Mouse (Mus musculus): ENCODE results near the gene Tufm. TPM values are rescaled to one million over a fixed set of nuclear protein-coding genes. Genes with fewer than 3 reads are reported as not detected.
A peak's percentile ranks its signal among the peaks of the same experiment; 100 is the strongest.

Tufm gene
- total RNA-seq, 2 experiments from 2014 or later: 118 to 124 TPM

- DNase-seq (ENCODE audit: low spot score): no peak
These were observed 12.3 kb downstream of the Tufm start for GRCm38 (mm10) chr7:126499416-126499815.

- no peak for DNase-seq (ENCODE audit: low spot score)
These were observed 14.5 kb downstream of the Tufm start for GRCm38 (mm10) chr7:126501684-126502022.

GRCm38 (mm10) chr7:126502023-126502741, 15.0 kb downstream of the Tufm start:
- peak; percentile 89 for DNase-seq (ENCODE audit: low spot score)

- DNase-seq (ENCODE audit: low spot score): peak; percentile 16
These were observed 15.6 kb downstream of the Tufm start for GRCm38 (mm10) chr7:126502751-126503150.

GRCm38 (mm10) chr7:126503273-126503878, 16.2 kb downstream of the Tufm start, which contains the start of gene Atxn2l:
Atxn2l (minus strand) TSS chr7:126503437.
- peak; percentile 98 for DNase-seq (ENCODE audit: low spot score)

- DNase-seq (ENCODE audit: low spot score): no peak
These were observed 17.8 kb downstream of the Tufm start for GRCm38 (mm10) chr7:126504913-126505312.

- DNase-seq (ENCODE audit: low spot score): no peak
These were observed 20.1 kb downstream of the Tufm start for GRCm38 (mm10) chr7:126507126-126507778.

GRCm38 (mm10) chr7:126511287-126511686, 24.1 kb downstream of the Tufm start:
- no peak for DNase-seq (ENCODE audit: low spot score)

- DNase-seq (ENCODE audit: low spot score): no peak
These were observed 31.2 kb downstream of the Tufm start for GRCm38 (mm10) chr7:126518261-126518941.

GRCm38 (mm10) chr7:126519513-126519912, 32.4 kb downstream of the Tufm start:
- no peak for DNase-seq (ENCODE audit: low spot score)

- no peak for DNase-seq (ENCODE audit: low spot score)
These were observed 36.2 kb downstream of the Tufm start for GRCm38 (mm10) chr7:126523316-126523715.

GRCm38 (mm10) chr7:126528166-126528577, 41.0 kb downstream of the Tufm start:
- DNase-seq (ENCODE audit: low spot score): peak; percentile 46

- DNase-seq (ENCODE audit: low spot score): no peak
These were observed 46.3 kb downstream of the Tufm start for GRCm38 (mm10) chr7:126533434-126533833.

GRCm38 (mm10) chr7:126535766-126536165, 48.6 kb downstream of the Tufm start:
- no peak for DNase-seq (ENCODE audit: low spot score)

- no peak for DNase-seq (ENCODE audit: low spot score)
These were observed 49.3 kb downstream of the Tufm start for GRCm38 (mm10) chr7:126536466-126536865.

- no peak for DNase-seq (ENCODE audit: low spot score)
These were observed 50.8 kb downstream of the Tufm start for GRCm38 (mm10) chr7:126537820-126538585.

Other genes with a start within 250 kb of the Tufm start
- gene Sbk1, start 214.7 kb upstream of the Tufm start, total RNA-seq (2021): 10 to 100 TPM; 18.7 to 18.8 TPM
- under 1 TPM; 0.21 to 0.37 TPM for gene Lat, start 117.8 kb upstream of the Tufm start, total RNA-seq (2021)
- 10 to 100 TPM; 21.2 to 23.5 TPM for gene Spns1, start 109.9 kb upstream of the Tufm start, total RNA-seq (2021)
- gene Nfatc2ip, start 90.6 kb upstream of the Tufm start, total RNA-seq (2021): 1 to 10 TPM; 3.3 to 3.4 TPM
- not detected for gene Cd19, start 72.5 kb upstream of the Tufm start, total RNA-seq (2021)
- gene Rabep2, start 58.6 kb upstream of the Tufm start, total RNA-seq (2021): 10 to 100 TPM; 10.6 to 13.1 TPM
- over 10,000 TPM; 23,271 to 27,147 TPM for gene Atp2a1, start 24.3 kb upstream of the Tufm start, total RNA-seq (2021)
- 10 to 100 TPM; 49.2 to 51.0 TPM for gene Sh2b1, start 11.9 kb upstream of the Tufm start, total RNA-seq (2021)
- gene Atxn2l, start 16.1 kb downstream of the Tufm start, total RNA-seq (2021): 10 to 100 TPM; 28.4 to 33.1 TPM
- gene Eif3c, start 79.0 kb downstream of the Tufm start, total RNA-seq (2021): 100 to 1,000 TPM; 167 to 171 TPM
- under 1 TPM; 0.47 to 0.59 TPM for gene Apobr, start 97.6 kb downstream of the Tufm start, total RNA-seq (2021)
- gene Cln3, start 98.5 kb downstream of the Tufm start, total RNA-seq (2021): 10 to 100 TPM; 12.7 to 14.4 TPM
- gene Il27, start 107.6 kb downstream of the Tufm start, total RNA-seq (2021): under 1 TPM in 1 of 2 experiments, not detected in 1; 0.31 TPM
- gene Nupr1, start 143.5 kb downstream of the Tufm start, total RNA-seq (2021): 1 to 10 TPM; 7.5 to 8.8 TPM
- gene Sgf29, start 161.9 kb downstream of the Tufm start, total RNA-seq (2021): 10 to 100 TPM; 29.1 to 33.1 TPM
- gene Sult1a1, start 189.1 kb downstream of the Tufm start, total RNA-seq (2021): 10 to 100 TPM; 11.1 to 15.9 TPM
- gene Bola2, start 208.0 kb downstream of the Tufm start, total RNA-seq (2021): 10 to 100 TPM; 37.1 to 42.2 TPM
- gene Slx1b, start 208.4 kb downstream of the Tufm start, total RNA-seq (2021): 1 to 10 TPM; 1.9 to 2.8 TPM
- 1 to 10 TPM; 2.0 to 2.4 TPM for gene Coro1a, start 220.4 kb downstream of the Tufm start, total RNA-seq (2021)